Mouse (Mus musculus): ENCODE data around the gene Hp1bp3.
A peak's percentile ranks its signal among the peaks of the same experiment; 100 is the strongest.

GRCm38 (mm10) chr4:138216200-138216890 is at the start of gene Hp1bp3:
- no peak for TF ChIP-seq CTCF (IDR thresholded peaks at IDR 0.05; ENCODE audit: control insufficient read depth, insufficient read depth, insufficient replicate concordance, low read depth, low read length)
- TF ChIP-seq POLR2A (IDR thresholded peaks at IDR 0.05; ENCODE audit: control insufficient read depth, low read depth, low read length), result peak; percentile 60

Data from testis, adult 2 months (tissue).